Mouse (Mus musculus) midbrain, embryonic 14.5 days (tissue): ENCODE results near the gene Btrc. TPM values are rescaled to one million over a fixed set of nuclear protein-coding genes. Genes with fewer than 3 reads are reported as not detected.

Experiments
- ATAC-seq: fragments of 200-750 bp; cut with Nextera tagmentation; 2 replicates; pipeline ENCODE4 v1.8.0; 2017; ENCODE audit warnings: moderate number of reproducible peaks, moderate library complexity; ENCODE audit not compliant: low FRiP score, low TSS enrichment
- DNase-seq: peaks from one replicate; pipeline ENCODE4 v3.0.0-alpha.2; 2015
- H3K27ac ChIP-seq: fragments of 300-500 bp; sonication (generic); replicated peaks from 2 replicates; pipeline ENCODE4 v1.5.1; 2014; ENCODE audit warnings: mild to moderate bottlenecking, low read depth, low read length, moderate library complexity
- H3K27me3 ChIP-seq: fragments of 300-500 bp; sonication (generic); 2 replicates; pipeline ENCODE4 v1.6.1; 2014; ENCODE audit warnings: low read length, control low read depth, mixed read lengths; ENCODE audit not compliant: control insufficient read depth, insufficient read depth
- H3K36me3 ChIP-seq: fragments of 300-500 bp; sonication (generic); 2 replicates; pipeline ENCODE4 v1.6.1; 2014; ENCODE audit warnings: low read length, control low read depth; ENCODE audit not compliant: control insufficient read depth, insufficient read depth
- H3K4me1 ChIP-seq: fragments of 300-500 bp; sonication (generic); 2 replicates; pipeline ENCODE4 v1.6.1; 2014; ENCODE audit warnings: mild to moderate bottlenecking, antibody characterized with exemption, low read length, control low read depth; ENCODE audit not compliant: control insufficient read depth, insufficient read depth
- H3K4me2 ChIP-seq: fragments of 300-500 bp; sonication (generic); 2 replicates; pipeline ENCODE4 v1.6.1; 2014; ENCODE audit warnings: mild to moderate bottlenecking, low read length, moderate library complexity
- H3K4me3 ChIP-seq: fragments of 300-500 bp; sonication (generic); replicated peaks from 2 replicates; pipeline ENCODE4 v1.5.1; 2014; ENCODE audit warnings: low read depth, low read length
- H3K9ac ChIP-seq: fragments of 300-500 bp; sonication (generic); replicated peaks from 2 replicates; pipeline ENCODE4 v1.6.1; 2014; ENCODE audit warnings: mild to moderate bottlenecking, low read length, moderate library complexity
- H3K9me3 ChIP-seq: fragments of 300-500 bp; sonication (generic); 2 replicates; pipeline ENCODE4 v1.6.1; 2016; ENCODE audit warnings: low read length, control low read depth, mixed read lengths; ENCODE audit not compliant: control insufficient read depth
- WGBS: fragments of 180-500 bp; shearing (Covaris S2); extraction: QIAGEN DNeasy Blood & Tissue Kit; methylation state at CpG from one replicate; pipeline ENCODE4 v1.1.7; 2014; 5-methylcytosine and 5-hydroxymethylcytosine counted together
- polyA plus RNA-seq: library from polyadenylated mRNA; unstranded; fragments of >200 nt; fragmentation: Nextera tagmentation; extraction: Ambion mirVana; gene quantifications from 2 replicates; pipeline ENCODE4 v1.2.1, GENCODE M21; 2014

Gene Btrc
- polyA plus RNA-seq, 1 experiment from 2014 or later = 62.6 TPM

GRCm38 (mm10) chr19:45516264-45516663 lies 152.7 kb downstream of the Btrc start:
- peaks cover 68% of the 10 kb centered on the region for H3K36me3 ChIP-seq
- H3K27me3 ChIP-seq = no peaks in the 10 kb centered on the region
- no peak overlapping the region for H3K27ac ChIP-seq
- H3K9ac ChIP-seq = no peak overlapping the region
- H3K4me2 ChIP-seq = no peak overlapping the region
- WGBS = 94% methylated on average over 12 of the region's 12 CpGs
- ATAC-seq = no peak
- no peak overlapping the region for H3K4me3 ChIP-seq
- DNase-seq = no peak
- H3K4me1 ChIP-seq = no peaks in the 10 kb centered on the region
- H3K9me3 ChIP-seq = no peaks in the 10 kb centered on the region

GRCm38 (mm10) chr19:45527382-45527781 lies 163.8 kb downstream of the Btrc start:
- Histone ChIP-seq H3K9me3 (no peaks in the 10 kb centered on the region), H3K36me3 (peaks cover 65% of the 10 kb centered on the region), H3K9ac (no peak overlapping the region), H3K4me2 (no peak overlapping the region), H3K27ac (no peak overlapping the region), H3K4me1 (no peaks in the 10 kb centered on the region), H3K4me3 (no peak overlapping the region), H3K27me3 (no peaks in the 10 kb centered on the region)
- ATAC-seq (no peak), DNase-seq (no peak)
- 92% methylated on average over 7 of the region's 7 CpGs for WGBS

- Histone ChIP-seq H3K27me3 (no peaks in the 10 kb centered on the region), H3K9me3 (no peaks in the 10 kb centered on the region), H3K36me3 (peaks cover 59% of the 10 kb centered on the region), H3K27ac (no peak overlapping the region), H3K4me1 (no peaks in the 10 kb centered on the region), H3K4me3 (no peak overlapping the region), H3K4me2 (no peak overlapping the region), H3K9ac (no peak overlapping the region)
- 96% methylated on average over 10 of the region's 10 CpGs for WGBS
- no peak for DNase-seq
- no peak for ATAC-seq
Observed at GRCm38 (mm10) chr19:45527931-45528534, 164.5 kb downstream of the Btrc start.

GRCm38 (mm10) chr19:45529294-45529693 lies 165.8 kb downstream of the Btrc start:
- 83% methylated on average over 5 of the region's 5 CpGs for WGBS
- peaks cover 50% of the 10 kb centered on the region for H3K36me3 ChIP-seq
- ATAC-seq = no peak
- no peaks in the 10 kb centered on the region for H3K9me3 ChIP-seq
- H3K4me3 ChIP-seq = no peak overlapping the region
- no peak for DNase-seq
- H3K4me2 ChIP-seq = no peak overlapping the region
- H3K27ac ChIP-seq = no peak overlapping the region
- H3K4me1 ChIP-seq = no peaks in the 10 kb centered on the region
- H3K9ac ChIP-seq = no peak overlapping the region
- no peaks in the 10 kb centered on the region for H3K27me3 ChIP-seq

- Histone ChIP-seq H3K36me3 (peaks cover 42% of the 10 kb centered on the region), H3K4me3 (no peak overlapping the region), H3K4me2 (no peak overlapping the region), H3K9ac (no peak overlapping the region), H3K27ac (no peak overlapping the region), H3K27me3 (no peaks in the 10 kb centered on the region), H3K9me3 (no peaks in the 10 kb centered on the region), H3K4me1 (no peaks in the 10 kb centered on the region)
- ATAC-seq (no peak), DNase-seq (no peak)
- WGBS = 89% methylated on average over 15 of the region's 15 CpGs
Observed at GRCm38 (mm10) chr19:45530200-45530995, 166.9 kb downstream of the Btrc start.

GRCm38 (mm10) chr19:45531554-45531953 lies 168.0 kb downstream of the Btrc start:
- H3K4me3 ChIP-seq = no peak overlapping the region
- DNase-seq (no peak), ATAC-seq (no peak)
- H3K27ac ChIP-seq = no peak overlapping the region
- no peaks in the 10 kb centered on the region for H3K4me1 ChIP-seq
- no peaks in the 10 kb centered on the region for H3K9me3 ChIP-seq
- WGBS = 77% methylated on average over 6 of the region's 6 CpGs
- H3K27me3 ChIP-seq = no peaks in the 10 kb centered on the region
- H3K4me2 ChIP-seq = no peak overlapping the region
- H3K9ac ChIP-seq = no peak overlapping the region
- H3K36me3 ChIP-seq = peaks cover 38% of the 10 kb centered on the region

- Histone ChIP-seq H3K4me2 (no peak overlapping the region), H3K9ac (no peak overlapping the region), H3K4me1 (no peaks in the 10 kb centered on the region), H3K36me3 (peaks cover 19% of the 10 kb centered on the region), H3K27me3 (no peaks in the 10 kb centered on the region), H3K4me3 (no peak overlapping the region), H3K9me3 (no peaks in the 10 kb centered on the region), H3K27ac (no peak overlapping the region)
- DNase-seq = no peak
- no peak for ATAC-seq
- WGBS = 67% methylated on average over 7 of the region's 7 CpGs
Observed at GRCm38 (mm10) chr19:45533617-45534016, 170.1 kb downstream of the Btrc start.

- H3K4me3 ChIP-seq = no peak overlapping the region
- no peaks in the 10 kb centered on the region for H3K9me3 ChIP-seq
- WGBS = 85% methylated on average over 8 of the region's 8 CpGs
- peaks cover 3% of the 10 kb centered on the region for H3K36me3 ChIP-seq
- no peaks in the 10 kb centered on the region for H3K27me3 ChIP-seq
- H3K4me1 ChIP-seq = 0 out of 2 replicates have a peak, but pooled peaks cover 1% of the 10 kb centered on the region
- H3K9ac ChIP-seq = no peak overlapping the region
- no peak for ATAC-seq
- H3K4me2 ChIP-seq = no peak overlapping the region
- H3K27ac ChIP-seq = no peak overlapping the region
- DNase-seq = no peak
Observed at GRCm38 (mm10) chr19:45535214-45535735, 171.7 kb downstream of the Btrc start.
